Mouse (Mus musculus) frontal cortex, postnatal 14 days (tissue): ENCODE measurements around the gene Ambra1.

ENCODE experiments used
- DNase-seq, 2 experiments: peaks; one replicate each; pipeline ENCODE4 v3.0.0; 2022; ENCODE audit warnings: low spot score in 2 of 2

Gene Ambra1

GRCm38 (mm10) chr2:91959544-91960410 lies 229.8 kb downstream of the Ambra1 start:
- no peak for DNase-seq

GRCm38 (mm10) chr2:91960459-91960858 lies 230.5 kb downstream of the Ambra1 start:
- no peak for DNase-seq

- DNase-seq, result no peak
Measured at GRCm38 (mm10) chr2:91961901-91962761, 232.2 kb downstream of the Ambra1 start.

GRCm38 (mm10) chr2:91962864-91963401 lies 233.0 kb downstream of the Ambra1 start:
- DNase-seq, result no peak

- peak; percentile 87 to 89 for DNase-seq
Measured at GRCm38 (mm10) chr2:91963443-91963932, 233.6 kb downstream of the Ambra1 start.

- no peak for DNase-seq
Measured at GRCm38 (mm10) chr2:91964610-91965204, 234.8 kb downstream of the Ambra1 start.

GRCm38 (mm10) chr2:91965417-91965816 lies 235.5 kb downstream of the Ambra1 start:
- no peak for DNase-seq

GRCm38 (mm10) chr2:91966367-91966766 lies 236.4 kb downstream of the Ambra1 start:
- DNase-seq, result no peak

GRCm38 (mm10) chr2:91967962-91968361 lies 238.0 kb downstream of the Ambra1 start:
- DNase-seq, result no peak
